Mouse (Mus musculus) midbrain, postnatal 0 days (tissue): ENCODE results near the gene Rgs10. TPM values are rescaled to one million over a fixed set of nuclear protein-coding genes. Genes with fewer than 3 reads are reported as not detected.

Source experiments
- ATAC-seq: fragments of 200-750 bp; cut with Nextera tagmentation; 2 replicates; pipeline ENCODE4 v1.8.0; 2017; ENCODE audit warnings: moderate number of reproducible peaks, mild to moderate bottlenecking, moderate TSS enrichment, moderate library complexity; ENCODE audit not compliant: low FRiP score
- DNase-seq: peaks from one replicate; pipeline ENCODE4 v3.0.0-alpha.2; 2015; ENCODE audit warnings: low spot score
- H3K27ac ChIP-seq: fragments of 300-500 bp; sonication (generic); 2 replicates; pipeline ENCODE4 v1.5.1; 2014; ENCODE audit warnings: low read depth, mild to moderate bottlenecking, low read length, mixed read lengths
- H3K27me3 ChIP-seq: fragments of 300-500 bp; sonication (generic); 2 replicates; pipeline ENCODE4 v1.6.1; 2014; ENCODE audit warnings: low read length, control low read depth, mixed read lengths; ENCODE audit not compliant: insufficient read depth
- H3K36me3 ChIP-seq: fragments of 300-500 bp; sonication (generic); 2 replicates; pipeline ENCODE4 v1.6.1; 2014; ENCODE audit warnings: low read length, control low read depth, mixed read lengths; ENCODE audit not compliant: insufficient read depth
- H3K4me1 ChIP-seq: fragments of 300-500 bp; sonication (generic); 2 replicates; pipeline ENCODE4 v1.6.1; 2014; ENCODE audit warnings: mild to moderate bottlenecking, control low read depth, antibody characterized with exemption, low read length, mixed read lengths; ENCODE audit not compliant: insufficient read depth
- H3K4me2 ChIP-seq: fragments of 300-500 bp; sonication (generic); 2 replicates; pipeline ENCODE4 v1.6.1; 2014; ENCODE audit warnings: low read depth, mild to moderate bottlenecking, low read length, mixed read lengths; ENCODE audit not compliant: poor library complexity, severe bottlenecking
- H3K4me3 ChIP-seq: fragments of 300-500 bp; sonication (generic); 2 replicates; pipeline ENCODE4 v1.5.1; 2014; ENCODE audit warnings: low read depth, mild to moderate bottlenecking, low read length, moderate library complexity
- H3K9ac ChIP-seq: fragments of 300-500 bp; sonication (generic); replicated peaks from 2 replicates; pipeline ENCODE4 v1.6.1; 2014; ENCODE audit warnings: mild to moderate bottlenecking, low read length, moderate library complexity, mixed read lengths; ENCODE audit not compliant: poor library complexity, severe bottlenecking
- H3K9me3 ChIP-seq: fragments of 300-500 bp; sonication (generic); 2 replicates; pipeline ENCODE4 v1.6.1; 2016; ENCODE audit warnings: low read length, control low read depth
- CTCF ChIP-seq: IDR thresholded peaks from 2 replicates; pipeline ENCODE4 v1.5.1; 2016; ENCODE audit warnings: antibody characterized with exemption, mild to moderate bottlenecking
- WGBS: fragments of 180-500 bp; shearing (Covaris S2); extraction: QIAGEN DNeasy Blood & Tissue Kit; methylation state at CpG from one replicate; pipeline ENCODE4 v1.1.7; 2014; 5-methylcytosine and 5-hydroxymethylcytosine counted together
- polyA plus RNA-seq: library from polyadenylated mRNA; unstranded; fragments of >200 nt; fragmentation: Nextera tagmentation; extraction: Ambion mirVana; gene quantifications from 2 replicates; pipeline ENCODE4 v1.2.1, GENCODE M21; 2015
- total RNA-seq: library from RNA; depleted of rRNA; stranded (reverse); fragments of >200 nt; gene quantifications from 2 replicates; pipeline ENCODE4 v1.2.3, GENCODE M21; 2014; rRNA removed

The Rgs10 gene
- total and polyA plus RNA-seq, 2 experiments from 2014 or later: 84.6 to 89.3 TPM

- Histone ChIP-seq H3K27me3 (no peaks in the 10 kb centered on the region), H3K9me3 (no peaks in the 10 kb centered on the region), H3K4me3 (no peak overlapping the region), H3K9ac (no peak overlapping the region), H3K36me3 (no peaks in the 10 kb centered on the region), H3K27ac (no peak overlapping the region), H3K4me2 (no peak overlapping the region), H3K4me1 (no peaks in the 10 kb centered on the region)
- no peak for DNase-seq
- ATAC-seq: no peak
- WGBS: 56% methylated on average over 1 of the region's 1 CpGs
- peak; percentile 9; the same call in 1 of the 2 replicates for TF ChIP-seq CTCF
These were observed 85.7 kb downstream of the Rgs10 start for GRCm38 (mm10) chr7:128332896-128333295.

GRCm38 (mm10) chr7:128330981-128331380 lies 87.6 kb downstream of the Rgs10 start:
- 30% methylated on average over 9 of the region's 9 CpGs for WGBS

GRCm38 (mm10) chr7:128324977-128325376 lies 93.6 kb downstream of the Rgs10 start:
- Histone ChIP-seq H3K4me3 (no peak overlapping the region), H3K9ac (no peak overlapping the region), H3K36me3 (no peaks in the 10 kb centered on the region), H3K4me1 (no peaks in the 10 kb centered on the region), H3K27me3 (no peaks in the 10 kb centered on the region), H3K27ac (no peak overlapping the region), H3K4me2 (no peak overlapping the region), H3K9me3 (no peaks in the 10 kb centered on the region)
- ATAC-seq (no peak), DNase-seq (no peak)
- TF ChIP-seq CTCF: no peak
- 80% methylated on average over 1 of the region's 1 CpGs for WGBS

More at GRCm38 (mm10) chr7:128330981-128331380, 87.6 kb downstream of the Rgs10 start:
- Histone ChIP-seq H3K27ac (no peak overlapping the region), H3K4me1 (no peaks in the 10 kb centered on the region), H3K36me3 (no peaks in the 10 kb centered on the region), H3K9me3 (no peaks in the 10 kb centered on the region), H3K4me3 (no peak overlapping the region), H3K9ac (no peak overlapping the region), H3K4me2 (no peak overlapping the region), H3K27me3 (no peaks in the 10 kb centered on the region)
- TF ChIP-seq CTCF: no peak
- ATAC-seq: no peak
- DNase-seq: peak; percentile 47

Other genes starting within 250 kb of the Rgs10 start
- not detected in 2 replicates for gene Cox6a2, start 212.4 kb downstream of the Rgs10 start, total RNA-seq
- 3.3 and 3.8 TPM in 2 replicates for gene Cox6a2, start 212.4 kb downstream of the Rgs10 start, polyA plus RNA-seq
- 15.0 and 19.9 TPM in 2 replicates for gene Armc5, start 181.4 kb downstream of the Rgs10 start, total RNA-seq
- gene Armc5, start 181.4 kb downstream of the Rgs10 start, polyA plus RNA-seq: 15.2 and 15.9 TPM in 2 replicates
- 3.6 and 6.3 TPM in 2 replicates for gene 9130023H24Rik, start 180.7 kb downstream of the Rgs10 start, total RNA-seq
- 4.2 and 4.4 TPM in 2 replicates for gene 9130023H24Rik, start 180.7 kb downstream of the Rgs10 start, polyA plus RNA-seq
- gene Tgfb1i1, start 171.9 kb downstream of the Rgs10 start, total RNA-seq: 14.4 and 20.2 TPM in 2 replicates
- 18.2 and 23.0 TPM in 2 replicates for gene Tgfb1i1, start 171.9 kb downstream of the Rgs10 start, polyA plus RNA-seq
- gene Slc5a2, start 153.1 kb downstream of the Rgs10 start, total RNA-seq: not detected in 2 replicates
- 0.36 TPM in 1 of 2 replicates, not detected in the other for gene Slc5a2, start 153.1 kb downstream of the Rgs10 start, polyA plus RNA-seq
- 27.7 and 28.0 TPM in 2 replicates for gene BC017158, start 120.6 kb downstream of the Rgs10 start, total RNA-seq
- 17.9 and 18.3 TPM in 2 replicates for gene BC017158, start 120.6 kb downstream of the Rgs10 start, polyA plus RNA-seq
- 47.2 and 57.1 TPM in 2 replicates for gene Tial1, start 43.0 kb upstream of the Rgs10 start, total RNA-seq
- 24.8 and 29.9 TPM in 2 replicates for gene Tial1, start 43.0 kb upstream of the Rgs10 start, polyA plus RNA-seq
- gene Bag3, start 104.9 kb upstream of the Rgs10 start, total RNA-seq: 4.2 and 4.9 TPM in 2 replicates
- 3.7 and 4.0 TPM in 2 replicates for gene Bag3, start 104.9 kb upstream of the Rgs10 start, polyA plus RNA-seq
- 424 and 472 TPM in 2 replicates for gene Inpp5f, start 192.6 kb upstream of the Rgs10 start, total RNA-seq
- gene Inpp5f, start 192.6 kb upstream of the Rgs10 start, polyA plus RNA-seq: 473 and 503 TPM in 2 replicates